Mouse (Mus musculus) embryo, embryonic 10.5 days (tissue): ENCODE data around the gene Mast3.

ENCODE experiments used
- DNase-seq: peaks from one replicate; pipeline ENCODE4 v3.0.0-alpha.2; 2015; ENCODE audit warnings: low spot score

Gene Mast3

DNA sequence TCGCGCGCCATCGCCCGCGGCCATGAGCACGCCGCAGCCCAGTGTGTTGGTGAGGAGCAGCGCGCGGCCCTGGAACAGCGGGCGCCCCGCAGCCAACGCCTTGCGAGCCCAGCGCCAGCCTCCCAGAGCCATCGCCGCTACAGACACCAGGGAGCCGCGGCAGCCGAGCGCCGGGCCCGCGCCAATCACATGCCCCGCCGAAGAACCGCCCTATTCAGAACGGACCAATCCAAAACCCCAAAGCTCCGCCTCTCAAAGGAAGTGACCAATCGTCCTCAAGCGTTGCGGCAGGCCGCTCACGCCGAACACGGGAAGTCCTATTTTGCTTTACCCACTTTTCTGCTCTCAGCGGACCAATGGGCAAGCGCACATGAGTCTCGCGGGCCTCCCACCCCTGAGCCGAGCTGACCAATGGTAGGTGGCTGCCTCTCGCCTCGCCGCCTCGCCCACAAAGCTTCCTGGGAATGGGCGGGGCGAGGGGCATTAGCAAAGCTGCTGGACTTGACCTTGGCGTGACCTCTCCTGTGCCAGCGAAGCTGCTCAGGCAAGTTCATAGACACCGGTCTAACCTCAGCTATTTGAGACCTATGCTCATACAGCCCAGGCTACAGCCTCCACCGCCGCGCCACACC, 44.0 kb downstream of the Mast3 start, which contains the start of gene Mpv17l2:
TSS of gene Mpv17l2 (minus strand) at position 172 of the 632 bp plus-strand sequence.
- DNase-seq: peak; percentile 99

DNA sequence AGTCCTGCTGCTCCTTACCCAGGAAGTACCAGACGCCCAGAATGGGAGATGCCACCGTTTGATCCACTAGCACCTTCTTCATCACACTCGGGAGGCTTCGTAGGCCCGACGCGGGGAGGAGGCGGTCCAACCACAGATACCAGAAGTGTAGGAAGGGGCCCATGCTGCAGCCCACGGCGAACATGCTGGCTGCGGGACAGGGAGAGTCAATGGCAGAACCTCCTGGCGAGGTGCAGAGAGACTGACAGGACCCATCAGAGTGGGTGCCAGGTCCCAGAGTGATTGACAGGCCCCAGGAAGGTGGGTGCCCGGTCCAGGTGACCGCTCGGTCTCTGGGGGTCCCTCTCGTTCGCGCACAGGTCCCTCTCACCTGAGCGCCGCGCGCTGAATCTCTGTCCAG, 44.5 kb downstream of the Mast3 start:
- no peak for DNase-seq

DNA sequence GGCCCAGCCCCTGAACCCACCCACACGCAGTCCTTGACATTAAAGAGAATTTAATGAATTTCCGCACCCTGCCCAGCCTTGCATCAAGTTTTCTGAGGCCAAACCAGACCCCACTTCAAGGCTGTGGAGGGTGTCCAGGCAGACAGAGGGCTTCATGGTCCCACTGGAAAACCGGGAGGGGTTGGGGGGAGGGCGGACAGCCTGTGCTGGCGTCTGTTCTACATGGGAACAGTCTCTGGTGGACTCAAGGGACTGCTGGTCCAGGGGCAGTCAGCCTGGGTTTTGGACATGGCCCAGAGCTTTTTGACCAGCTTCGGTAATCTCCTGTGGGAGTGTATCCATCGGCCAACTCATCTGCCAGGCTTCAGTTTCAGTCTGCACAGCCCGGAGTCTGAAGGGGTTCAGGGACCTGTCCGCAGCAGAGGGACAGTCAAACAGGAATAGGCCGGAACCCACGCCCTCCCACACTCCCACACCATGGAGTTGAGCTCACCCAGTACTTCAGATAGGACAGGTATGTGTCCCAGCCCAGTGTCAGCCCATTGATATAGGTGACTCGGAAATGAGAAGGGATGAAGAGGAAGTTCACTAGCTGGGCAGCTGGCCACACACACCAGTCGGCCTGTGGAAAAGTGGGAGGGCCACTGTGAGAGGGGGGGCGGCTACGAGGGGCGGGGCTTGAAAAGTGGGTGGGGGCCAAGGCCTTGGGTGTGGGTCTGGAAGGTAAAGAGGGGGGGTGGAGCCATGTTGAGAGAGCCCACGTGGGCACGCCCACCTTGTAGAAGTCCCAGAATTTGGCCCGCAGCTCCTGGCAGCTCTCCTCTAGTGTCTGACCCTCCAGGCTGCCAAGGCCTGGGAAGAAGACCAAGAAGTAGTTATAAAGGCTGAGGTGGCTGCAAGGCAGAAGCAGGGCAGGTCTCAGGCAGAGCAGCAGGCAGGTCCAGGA, 46.0 kb downstream of the Mast3 start:
- DNase-seq: no peak

DNA sequence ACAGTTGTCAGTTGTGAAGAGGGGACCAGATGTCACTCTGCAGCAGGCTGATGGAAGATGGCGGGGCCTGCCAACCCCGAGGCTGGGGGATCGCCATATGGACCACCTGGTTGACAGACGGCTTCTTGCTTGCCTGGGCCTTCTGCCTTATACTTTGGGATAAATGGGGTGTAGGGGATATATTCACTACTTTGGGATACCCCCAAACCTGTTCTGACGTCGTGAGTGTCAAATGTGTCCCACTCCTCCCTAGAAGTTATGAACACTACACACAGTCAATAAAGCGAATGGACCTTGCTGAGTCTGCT, 46.6 kb downstream of the Mast3 start:
- DNase-seq: no peak

DNA sequence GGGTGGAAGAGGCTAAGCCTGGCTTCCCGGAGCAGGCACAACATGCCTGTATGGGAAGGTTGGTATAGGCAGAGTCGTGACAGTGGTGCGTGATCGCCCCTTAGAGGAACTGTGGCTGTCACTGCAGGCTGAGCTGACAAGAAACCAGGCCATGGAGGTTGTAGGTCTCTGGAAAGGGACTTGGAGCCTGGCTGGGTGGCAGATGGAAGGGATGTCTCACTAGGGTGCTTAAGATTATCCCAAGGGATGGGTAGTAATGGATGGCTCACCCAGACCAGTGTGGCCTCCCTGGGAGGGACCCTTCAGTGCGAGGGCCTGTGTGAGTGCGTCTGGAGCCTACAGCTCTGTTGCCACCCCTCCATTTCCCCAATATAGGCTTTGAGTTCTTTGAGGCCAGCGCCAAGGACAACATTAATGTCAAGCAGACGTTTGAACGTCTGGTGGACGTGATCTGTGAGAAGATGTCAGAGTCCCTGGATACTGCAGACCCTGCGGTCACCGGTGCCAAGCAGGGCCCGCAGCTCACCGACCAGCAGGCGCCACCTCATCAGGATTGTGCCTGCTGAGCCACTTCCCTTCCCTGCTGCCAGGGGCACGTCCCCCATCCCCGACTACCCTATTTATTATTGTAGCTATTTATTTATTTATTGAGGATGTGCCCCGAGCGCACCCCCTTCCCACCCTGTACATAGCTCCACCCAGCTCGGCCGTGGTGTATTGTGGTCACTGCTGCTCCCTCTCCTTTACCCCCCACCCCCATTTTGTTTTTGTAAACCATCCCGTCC, 47.1 kb downstream of the Mast3 start:
- DNase-seq: peak; percentile 64

DNA sequence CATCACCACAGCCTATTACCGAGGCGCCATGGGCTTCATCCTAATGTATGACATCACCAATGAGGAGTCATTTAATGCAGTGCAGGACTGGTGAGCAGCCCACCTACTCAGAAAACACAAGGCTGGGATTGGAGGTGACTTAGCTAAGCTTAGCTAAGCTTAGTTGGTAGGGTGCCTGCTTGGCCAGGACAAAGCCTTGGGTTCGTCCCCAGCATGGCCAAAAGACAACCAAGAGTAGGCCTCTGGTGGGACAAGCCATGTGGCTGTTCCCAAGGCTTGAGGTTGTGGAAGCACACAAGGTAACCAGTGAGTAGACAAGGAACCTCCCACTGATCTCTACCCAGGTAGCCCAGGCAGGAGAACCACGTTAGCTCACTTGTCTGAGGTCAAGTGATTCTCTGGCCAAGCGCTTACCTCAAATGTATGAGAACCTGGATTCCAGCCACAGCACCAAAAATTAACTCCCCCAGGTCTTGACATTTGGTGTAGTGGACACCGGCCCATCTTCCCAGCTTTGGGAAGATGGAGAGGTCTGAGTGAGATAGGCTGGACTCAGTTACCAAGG, 48.3 kb downstream of the Mast3 start:
- DNase-seq: no peak

DNA sequence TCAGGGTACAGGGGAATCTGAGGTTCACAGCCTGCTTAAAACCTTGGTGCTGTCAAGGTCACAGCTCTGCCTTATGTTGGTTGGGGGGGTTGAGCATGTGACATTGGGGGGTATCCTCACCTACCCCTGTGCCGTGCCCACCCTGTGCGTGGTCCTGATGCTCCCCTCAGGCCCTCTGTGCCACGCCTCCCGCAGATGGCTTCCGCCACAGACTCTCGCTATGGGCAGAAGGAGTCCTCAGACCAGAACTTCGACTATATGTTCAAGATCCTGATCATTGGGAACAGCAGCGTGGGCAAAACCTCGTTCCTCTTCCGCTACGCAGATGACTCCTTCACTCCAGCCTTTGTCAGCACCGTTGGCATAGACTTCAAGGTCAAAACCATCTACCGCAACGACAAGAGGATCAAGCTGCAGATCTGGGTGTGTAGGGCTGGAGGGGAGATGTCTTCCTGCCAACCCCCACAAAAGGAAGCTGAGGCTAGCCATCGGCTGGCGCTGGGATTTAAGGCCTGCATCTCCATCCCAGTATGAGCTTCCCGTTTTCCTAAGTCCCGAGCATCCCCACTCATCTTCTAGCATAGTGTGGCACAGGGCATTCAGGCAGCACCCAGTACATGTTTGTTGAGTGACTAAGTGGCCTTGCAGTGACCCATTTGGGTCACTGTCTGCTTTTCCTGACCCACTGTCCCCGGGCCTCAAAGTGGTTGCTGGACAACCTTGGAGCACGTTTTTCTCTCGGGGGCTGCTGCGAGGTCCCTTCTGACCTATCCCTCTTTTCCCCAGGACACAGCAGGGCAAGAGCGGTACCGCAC, 49.0 kb downstream of the Mast3 start:
- DNase-seq: no peak

DNA sequence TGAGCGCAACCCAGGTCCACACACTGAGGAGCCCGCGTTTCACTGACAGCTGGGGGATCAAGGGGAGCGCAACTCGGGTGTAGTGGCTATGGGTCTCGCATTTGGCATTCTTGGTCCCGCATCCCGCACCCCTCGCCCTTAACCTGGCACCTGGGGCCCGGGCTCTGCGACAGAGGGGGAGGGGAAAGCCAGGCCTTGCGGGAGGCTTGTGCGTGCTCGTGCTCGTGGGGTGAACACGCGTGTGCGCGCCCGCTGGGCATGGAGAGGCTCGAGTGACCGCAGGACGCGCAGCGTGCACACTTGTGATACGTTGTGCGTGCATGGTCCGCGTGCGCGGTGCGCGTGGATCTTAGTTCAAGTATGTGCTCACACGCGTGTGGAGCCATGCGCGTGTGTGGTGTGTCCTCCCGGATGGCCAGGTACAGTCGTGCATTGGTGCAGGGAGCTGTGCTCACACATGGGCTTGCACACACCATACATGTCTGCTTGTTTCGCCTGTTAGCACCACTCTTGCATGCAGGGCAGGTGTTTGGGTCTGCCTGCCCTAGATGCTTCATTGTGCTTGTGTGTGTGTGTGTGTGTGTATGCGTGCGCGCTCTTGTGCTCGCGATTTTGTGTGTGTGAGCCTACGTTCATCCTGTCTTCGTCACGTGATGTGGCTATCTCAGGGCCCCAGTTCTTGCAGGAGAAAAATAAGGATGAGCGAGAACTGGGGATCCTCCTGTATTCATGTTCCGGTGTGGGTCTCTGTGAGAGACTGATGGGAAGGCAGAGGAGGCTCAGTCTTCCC, 49.8 kb downstream of the Mast3 start:
- DNase-seq: no peak

DNA sequence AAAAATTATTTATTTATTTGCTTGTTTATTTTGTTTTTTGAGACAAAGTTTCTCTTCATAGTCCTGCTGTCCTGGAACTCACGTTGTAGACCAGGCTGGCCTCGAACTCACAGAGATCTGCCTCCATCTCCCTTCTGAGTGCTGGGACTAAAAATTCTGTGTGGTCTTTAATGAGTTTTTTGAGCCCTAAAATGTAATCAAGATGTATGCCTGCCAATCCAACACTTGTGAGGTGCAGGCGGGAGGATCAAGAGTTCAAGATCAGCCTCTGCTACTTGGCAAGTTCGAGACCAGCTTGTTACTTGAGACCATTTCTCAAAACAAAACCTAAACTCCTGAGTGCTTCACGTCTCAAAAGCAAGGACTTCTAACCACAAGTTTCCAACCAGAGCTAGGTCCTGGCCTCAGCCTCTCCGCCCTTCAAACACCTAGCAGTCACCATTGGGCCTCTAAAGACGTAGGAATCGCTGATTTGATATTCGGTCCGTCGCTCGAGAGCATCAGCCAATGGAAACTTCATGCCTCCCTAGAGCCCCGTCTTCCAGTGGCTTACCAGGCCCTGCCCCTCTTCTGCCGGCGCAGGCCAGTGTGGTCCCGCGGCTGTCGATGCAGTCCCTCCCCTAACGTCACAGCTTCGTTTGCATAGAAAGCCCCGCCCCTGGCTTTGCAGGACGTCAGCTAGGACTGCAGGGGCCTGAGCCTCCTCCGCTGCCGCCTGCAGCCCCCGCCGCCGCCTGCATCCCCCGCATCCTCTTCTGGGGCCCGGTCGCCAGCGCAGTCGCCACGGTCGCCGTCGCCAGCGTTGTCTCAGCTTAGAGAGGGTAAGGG, 50.6 kb downstream of the Mast3 start, which contains the start of gene Rab3a:
TSS of gene Rab3a (plus strand) at position 637 of the 828 bp plus-strand sequence.
- DNase-seq: peak; percentile 99

DNA sequence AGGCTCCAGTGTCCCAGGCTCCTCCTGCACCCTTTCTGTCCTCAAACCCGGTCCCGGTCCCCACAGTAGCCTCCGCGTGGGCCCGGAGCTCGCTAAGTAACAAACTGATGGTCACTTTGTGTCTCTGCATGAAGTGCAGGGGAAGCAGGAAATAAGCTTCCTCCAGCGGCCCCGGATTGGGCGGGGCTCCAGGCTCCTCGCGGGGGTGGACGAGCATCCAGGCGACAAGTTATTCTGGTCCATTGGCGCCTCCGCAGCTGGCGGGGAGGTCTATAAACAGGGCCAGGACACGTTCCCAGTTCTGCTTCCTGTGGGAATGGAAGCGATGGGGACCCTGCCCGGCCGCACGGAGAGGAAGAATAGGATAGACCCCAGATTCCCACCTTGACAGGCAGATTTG, 51.7 kb downstream of the Mast3 start:
- DNase-seq: peak; percentile 35

DNA sequence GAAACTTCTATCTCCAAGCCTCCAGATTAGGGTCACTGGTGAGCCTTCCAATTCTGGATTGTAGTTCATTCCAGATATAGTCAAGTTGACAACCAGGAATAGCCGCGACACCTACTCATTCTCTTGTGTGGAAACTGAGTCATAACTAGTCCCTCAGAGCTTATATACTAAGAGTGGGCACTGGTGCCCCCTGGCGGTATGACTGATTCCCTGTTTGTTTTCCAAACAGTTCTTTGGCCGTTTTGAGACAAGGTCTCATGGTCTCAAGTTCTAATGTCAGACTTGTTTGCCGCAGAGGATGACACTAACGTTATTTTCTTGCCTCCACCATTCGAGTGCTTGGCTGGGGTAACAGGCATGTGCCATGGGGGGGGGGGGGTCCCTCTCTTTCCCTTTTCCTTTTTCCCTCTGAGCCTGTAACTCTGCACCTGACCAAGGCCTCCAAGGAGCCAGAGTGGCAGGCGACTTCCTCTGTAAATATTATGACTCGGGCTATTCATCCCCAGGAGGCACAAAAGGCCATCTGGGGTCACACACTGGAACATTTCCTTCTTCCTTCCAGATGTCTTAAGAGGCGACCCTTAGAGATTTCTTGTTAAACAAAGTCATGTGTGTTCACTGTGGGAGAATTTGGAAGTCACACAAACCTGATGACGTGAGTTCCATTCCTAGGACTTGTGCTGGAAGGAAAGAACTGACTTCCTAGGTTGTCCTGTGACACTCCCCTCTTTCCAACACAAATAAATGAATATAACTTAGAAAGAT, 52.7 kb downstream of the Mast3 start:
- DNase-seq: peak; percentile 87

DNA sequence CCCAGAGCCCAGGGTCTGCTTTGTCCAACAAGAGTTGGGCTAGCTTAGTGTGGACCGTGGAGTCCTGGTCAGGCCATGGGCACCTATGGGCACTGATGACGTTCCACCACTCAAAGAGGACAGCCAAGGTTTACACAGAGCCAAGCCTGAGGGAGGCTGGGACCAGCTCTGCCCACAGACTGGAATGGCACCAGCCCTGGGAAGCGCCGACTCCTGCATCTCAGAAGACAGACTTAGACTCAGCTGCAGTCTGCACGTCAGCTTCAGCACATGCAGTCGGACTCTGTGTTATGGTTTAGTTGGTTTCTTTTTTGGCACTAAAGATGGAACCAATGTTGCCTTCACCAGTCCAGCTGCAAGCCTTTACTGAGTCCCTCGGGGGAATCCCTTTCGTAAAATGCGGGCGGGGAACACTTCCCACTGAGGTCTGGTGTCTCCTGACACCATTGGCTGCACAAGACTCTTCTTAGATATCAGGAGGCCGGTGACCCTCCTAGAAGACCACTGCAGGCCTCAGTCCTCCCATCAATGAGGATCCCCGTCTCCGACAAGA, 54.6 kb downstream of the Mast3 start:
- DNase-seq: no peak

DNA sequence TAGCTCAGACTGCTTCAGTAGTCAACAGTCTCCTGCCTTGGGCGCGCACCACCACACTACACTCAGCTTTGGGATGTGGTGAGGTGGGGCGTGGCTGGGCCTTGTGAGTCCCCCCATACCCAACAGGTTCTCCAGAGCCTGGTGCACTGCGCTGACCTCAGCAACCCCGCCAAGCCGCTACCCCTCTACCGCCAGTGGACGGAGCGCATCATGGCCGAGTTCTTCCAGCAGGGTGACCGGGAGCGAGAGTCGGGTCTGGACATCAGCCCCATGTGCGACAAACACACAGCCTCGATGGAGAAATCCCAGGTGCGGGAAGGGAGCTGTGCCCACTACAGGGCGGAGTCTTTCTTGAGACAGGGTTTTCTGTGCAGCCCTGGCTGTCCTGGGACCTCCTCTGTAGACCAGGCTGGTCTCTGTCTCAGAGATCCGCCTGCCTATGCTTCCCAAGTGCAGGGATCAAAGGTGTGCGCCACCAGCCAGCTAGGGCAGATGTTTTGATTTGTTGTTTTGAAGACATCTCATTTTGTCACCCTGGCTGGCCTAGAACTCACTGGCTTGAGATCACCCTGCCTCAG, 55.7 kb downstream of the Mast3 start:
- no peak for DNase-seq

DNA sequence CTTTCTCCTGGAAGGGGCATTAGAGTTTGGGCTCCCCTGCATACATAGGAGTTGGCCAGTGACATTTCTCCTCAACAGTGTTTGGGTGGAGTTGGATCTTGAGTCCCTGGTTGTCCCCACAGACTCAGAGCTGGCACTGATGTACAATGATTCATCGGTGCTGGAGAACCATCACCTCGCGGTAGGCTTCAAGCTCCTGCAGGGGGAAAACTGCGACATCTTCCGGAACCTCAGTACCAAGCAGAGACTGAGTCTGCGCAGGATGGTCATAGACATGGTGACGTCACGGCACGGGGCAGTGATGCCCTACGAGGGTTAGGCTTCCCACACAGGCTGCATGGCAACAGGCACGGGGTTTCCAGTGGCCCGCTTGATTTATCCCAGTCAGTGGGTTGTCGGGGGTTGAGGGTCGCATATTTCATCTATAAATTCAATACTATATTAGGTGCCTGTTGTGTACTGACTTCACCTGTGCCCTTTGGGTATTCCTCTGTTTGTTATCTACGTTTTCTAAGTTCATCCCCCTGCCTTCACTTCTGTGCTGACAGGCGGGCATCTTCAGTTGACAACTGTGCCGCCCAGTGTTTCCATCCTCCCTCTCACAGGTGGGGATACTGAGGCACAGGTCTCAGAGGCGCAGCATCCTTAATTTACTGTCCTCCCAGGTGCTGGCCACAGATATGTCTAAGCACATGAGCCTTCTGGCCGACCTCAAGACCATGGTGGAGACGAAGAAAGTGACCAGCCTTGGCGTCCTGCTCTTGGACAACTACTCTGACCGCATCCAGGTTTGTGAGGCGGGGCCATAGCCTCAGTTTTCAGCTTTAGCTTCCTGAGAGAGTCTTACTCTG, 56.4 kb downstream of the Mast3 start:
- no peak for DNase-seq

DNA sequence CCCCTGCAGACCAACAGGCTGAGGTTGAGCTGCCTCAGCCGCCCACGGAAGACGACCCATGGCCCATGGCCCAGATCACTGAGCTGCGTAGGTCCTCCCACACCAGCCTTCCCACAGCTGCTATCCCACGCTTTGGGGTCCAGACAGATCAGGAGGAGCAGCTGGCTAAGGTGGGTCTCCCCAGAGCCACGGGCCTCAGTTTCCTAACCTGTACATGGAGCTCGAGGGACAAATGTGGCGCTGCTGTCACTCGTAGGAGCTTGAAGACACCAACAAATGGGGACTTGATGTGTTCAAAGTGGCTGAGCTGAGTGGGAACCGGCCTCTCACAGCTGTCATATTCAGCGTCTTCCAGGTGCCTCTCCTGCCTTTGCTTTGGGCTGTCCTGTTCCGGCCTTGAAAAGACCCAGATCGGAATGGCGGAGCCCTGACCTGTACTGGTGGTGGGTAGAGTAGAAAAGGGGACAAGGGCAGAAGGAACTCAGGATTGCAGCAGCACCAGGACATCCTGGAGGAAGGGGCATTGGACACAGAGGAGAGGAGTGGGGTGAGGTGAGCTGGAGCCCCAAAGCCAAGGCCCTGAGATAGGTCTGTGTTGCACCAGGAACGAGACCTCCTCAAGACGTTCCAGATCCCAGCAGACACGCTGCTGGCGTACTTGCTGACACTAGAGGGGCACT, 57.5 kb downstream of the Mast3 start:
- DNase-seq: no peak

DNA sequence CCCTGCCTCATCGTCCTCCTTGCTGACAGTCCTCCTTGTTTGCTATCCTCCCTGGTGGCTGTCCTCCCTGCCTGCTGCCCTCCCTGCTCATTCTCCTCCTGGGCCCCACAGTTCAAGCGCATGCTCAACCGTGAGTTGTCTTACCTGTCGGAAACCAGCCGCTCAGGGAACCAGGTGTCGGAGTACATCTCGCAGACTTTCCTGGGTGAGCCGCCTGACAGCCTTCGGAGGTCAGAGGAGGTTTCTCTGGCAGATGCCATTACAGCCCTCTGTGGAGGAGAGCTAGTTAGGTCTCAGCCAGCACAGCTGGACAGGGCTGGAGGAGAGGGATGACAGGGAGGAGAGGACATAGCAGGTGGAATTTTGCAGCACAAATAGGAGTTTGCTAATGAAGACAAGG, 58.2 kb downstream of the Mast3 start:
- no peak for DNase-seq
